ENCODE assay signal across 13 mouse cellular contexts in genomic region chr5:27765780-27766179, GRCm38 (mm10).
"Had no signal": no experiment of that assay in that cellular context is flagged by ENCODE, and none has a peak within 500 bp of the region (broad histone marks: within the 10 kb centered on the region; RNA-seq: fewer than 3 reads in every experiment).

No protein-coding gene starts in this region.

- DNase-seq: kidney, adult 11 months; kidney, adult 9 months; kidney, postnatal 36 days; left cerebral cortex, postnatal 4 days; lung, adult 18-20 months; retina, postnatal 1 day; thymus, adult 2 months; thymus, postnatal 25 days had no signal

- H3K4me3 ChIP-seq: limb, embryonic 13.5 days; neural tube, embryonic 13.5 days; stomach, embryonic 15.5 days had no signal

- H3K4me1 ChIP-seq: limb, embryonic 13.5 days; stomach, embryonic 15.5 days had no signal

- H3K9me3 ChIP-seq: limb, embryonic 13.5 days; neural tube, embryonic 13.5 days; stomach, embryonic 15.5 days had no signal

- H3K9ac ChIP-seq: limb, embryonic 13.5 days; liver, embryonic 14.5 days; neural tube, embryonic 13.5 days; stomach, embryonic 15.5 days had no signal

- H3K4me2 ChIP-seq: limb, embryonic 13.5 days; neural tube, embryonic 13.5 days; stomach, embryonic 15.5 days had no signal

- H3K27me3 ChIP-seq: limb, embryonic 13.5 days; neural tube, embryonic 13.5 days; stomach, embryonic 15.5 days had no signal

- H3K27ac ChIP-seq: kidney, postnatal 0 days; limb, embryonic 13.5 days; liver, embryonic 14.5 days; neural tube, embryonic 13.5 days; stomach, embryonic 15.5 days had no signal
